Comparison of ENCODE assay signal across 8 mouse cellular contexts in genomic region chr7:99707038-99707595, GRCm38 (mm10). TPM values are rescaled to one million over a fixed set of nuclear protein-coding genes. Genes with fewer than 3 reads are reported as not detected.
A peak's percentile ranks its signal among the peaks of the same experiment; 100 is the strongest.
DNase-seq lines count a peak whose midpoint lies in the region; ATAC-seq and TF ChIP-seq lines count a peak whose summit lies in the region.

No protein-coding gene starts in this region.

- TF ChIP-seq POLR2A in liver, adult 2 months (IDR thresholded peaks at IDR 0.05; ENCODE audit: extremely low read depth, insufficient read depth, low read length) = no peak

- H3K36me3 ChIP-seq in liver, adult 2 months (ENCODE audit: control insufficient read depth, insufficient read depth, low read length) = no peaks in the 10 kb centered on the region
- no peaks in the 10 kb centered on the region; the same call in 1 of the 2 replicates for H3K36me3 ChIP-seq in intestine, postnatal 0 days (ENCODE audit: control insufficient read depth, insufficient read depth)
- H3K36me3 ChIP-seq in midbrain, postnatal 0 days (ENCODE audit: insufficient read depth, low read length) = no peaks in the 10 kb centered on the region

- H3K9ac ChIP-seq in liver, adult 2 months (ENCODE audit: low read depth, low read length) = no peak overlapping the region
- H3K9ac ChIP-seq in intestine, postnatal 0 days (ENCODE audit: low read depth, low read length) = no peak overlapping the region
- H3K9ac ChIP-seq in midbrain, postnatal 0 days (replicated peaks; ENCODE audit: low read length, poor library complexity, severe bottlenecking) = no peak overlapping the region

- no peak for TF ChIP-seq CTCF in liver, adult 2 months (IDR thresholded peaks at IDR 0.05; ENCODE audit: low read depth, low read length)
- TF ChIP-seq CTCF in intestine, postnatal 0 days (IDR thresholded peaks at IDR 0.05; ENCODE audit: low read depth) = no peak; the same call in 1 of the 2 replicates
- TF ChIP-seq CTCF in midbrain, postnatal 0 days (IDR thresholded peaks at IDR 0.05) = no peak

- no peaks in the 10 kb centered on the region for H3K9me3 ChIP-seq in intestine, postnatal 0 days (ENCODE audit: control insufficient read depth)
- H3K9me3 ChIP-seq in midbrain, postnatal 0 days (ENCODE audit: low read length) = no peaks in the 10 kb centered on the region

- no peak for DNase-seq in liver, adult 2 months (ENCODE audit: extremely low read depth, low read depth, low spot score)
- DNase-seq in liver = no peak
- peak; percentile 35 for DNase-seq in lung, postnatal 25 days (ENCODE audit: low spot score)
- no peak for DNase-seq in left cerebral cortex, postnatal 4 days
- DNase-seq in midbrain, postnatal 0 days (ENCODE audit: low spot score) = no peak
- no peak for DNase-seq in cerebellum, adult 11 months

- 70% methylated on average over 4 of the region's 4 CpGs for WGBS in liver, adult 2 months
- WGBS in intestine, postnatal 0 days = 52% methylated on average over 4 of the region's 4 CpGs
- WGBS in midbrain, postnatal 0 days = 65% methylated on average over 4 of the region's 4 CpGs

- H3K4me3 ChIP-seq in liver, adult 2 months (ENCODE audit: insufficient read depth, low read depth, low read length) = no peak overlapping the region
- H3K4me3 ChIP-seq in brown adipose tissue, adult 24 weeks (ENCODE audit: insufficient read depth, low read depth, low read length) = peak overlapping the region; percentile 68; the same call in 1 of the 2 replicates
- no peak overlapping the region for H3K4me3 ChIP-seq in intestine, postnatal 0 days (ENCODE audit: low read depth, low read length)
- H3K4me3 ChIP-seq in midbrain, postnatal 0 days (ENCODE audit: low read depth, low read length) = no peak overlapping the region

- H3K79me2 ChIP-seq in liver, adult 2 months (ENCODE audit: control insufficient read depth, insufficient read depth, low read length) = no peaks in the 10 kb centered on the region

- H3K27me3 ChIP-seq in liver, adult 2 months (ENCODE audit: control insufficient read depth, insufficient read depth, low read length) = no peaks in the 10 kb centered on the region
- H3K27me3 ChIP-seq in intestine, postnatal 0 days (replicated peaks; ENCODE audit: control insufficient read depth, insufficient read depth, low read length) = 0 out of 2 replicates have a peak, but pooled peaks cover 7% of the 10 kb centered on the region
- H3K27me3 ChIP-seq in midbrain, postnatal 0 days (ENCODE audit: insufficient read depth, low read length) = no peaks in the 10 kb centered on the region

- intact Hi-C loops in left cerebral cortex, postnatal 4 days (cut with DNase I) = no loop called here

- no peak for ATAC-seq in intestine, postnatal 0 days
- ATAC-seq in midbrain, postnatal 0 days (ENCODE audit: low FRiP score) = no peak

- no peak overlapping the region for H3K4me2 ChIP-seq in intestine, postnatal 0 days (replicated peaks; ENCODE audit: low read depth)
- H3K4me2 ChIP-seq in midbrain, postnatal 0 days (ENCODE audit: low read depth, low read length, poor library complexity, severe bottlenecking) = no peak overlapping the region

- H3K4me1 ChIP-seq in liver, adult 2 months (ENCODE audit: control insufficient read depth, insufficient read depth, low read length) = peaks cover 2% of the 10 kb centered on the region; the same call in 1 of the 2 replicates
- H3K4me1 ChIP-seq in brown adipose tissue, adult 24 weeks (ENCODE audit: control insufficient read depth, insufficient read depth, insufficient read length, low read length) = peaks cover 29% of the 10 kb centered on the region
- H3K4me1 ChIP-seq in intestine, postnatal 0 days (replicated peaks; ENCODE audit: control insufficient read depth, insufficient read depth, low read length) = peaks cover 12% of the 10 kb centered on the region; the same call in 1 of the 2 replicates
- H3K4me1 ChIP-seq in midbrain, postnatal 0 days (ENCODE audit: insufficient read depth, low read length) = no peaks in the 10 kb centered on the region

- H3K27ac ChIP-seq in liver, adult 2 months (replicated peaks; ENCODE audit: insufficient read depth, low read depth, low read length) = peak overlapping the region; percentile 50; the same call in 1 of the 2 replicates
- H3K27ac ChIP-seq in brown adipose tissue, adult 24 weeks (replicated peaks; ENCODE audit: low read depth, low read length) = peak overlapping the region; percentile 99
- H3K27ac ChIP-seq in intestine, postnatal 0 days (ENCODE audit: low read depth, low read length) = peak overlapping the region; percentile 63; the same call in 1 of the 2 replicates
- no peak overlapping the region for H3K27ac ChIP-seq in midbrain, postnatal 0 days (ENCODE audit: low read depth, low read length)

RNA-seq across cellular contexts. Expression of gene Slco2b1, which starts 4.0 kb away (rescaled TPM):
- 107 and 115 TPM in 2 replicates for total RNA-seq in liver, adult 2 months (2014; rRNA removed)
- polyA plus RNA-seq in liver, adult 2 months (2012; rRNA removed) = 134 and 139 TPM in 2 replicates
- 8.4 and 9.7 TPM in 2 replicates for polyA plus RNA-seq in brown adipose tissue, adult 24 weeks (2012; ENCODE audit: insufficient read depth, insufficient read length, missing spikeins)
- polyA plus RNA-seq in intestine, postnatal 0 days (2015; fragmentation: Nextera tagmentation; extraction: Ambion mirVana) = 2.2 and 3.2 TPM in 2 replicates
- 10 to 100 TPM in 1 of 2 experiments, 1 to 10 TPM in 1; 9.9 to 10.2 TPM for total RNA-seq in left cerebral cortex, postnatal 4 days (2021)
- 10.2 and 13.9 TPM in 2 replicates for total RNA-seq in midbrain, postnatal 0 days (2014; rRNA removed)
- 6.5 TPM in 2 replicates for polyA plus RNA-seq in midbrain, postnatal 0 days (2015; fragmentation: Nextera tagmentation; extraction: Ambion mirVana)

RNA-seq across cellular contexts. Expression of gene Olfr520, which starts 23.0 kb away (rescaled TPM):
- not detected in 2 replicates for total RNA-seq in liver, adult 2 months (2014; rRNA removed)
- polyA plus RNA-seq in liver, adult 2 months (2012; rRNA removed) = not detected in 2 replicates
- polyA plus RNA-seq in brown adipose tissue, adult 24 weeks (2012; ENCODE audit: insufficient read depth, insufficient read length, missing spikeins) = not detected in 2 replicates
- polyA plus RNA-seq in intestine, postnatal 0 days (2015; fragmentation: Nextera tagmentation; extraction: Ambion mirVana) = not detected in 2 replicates
- total RNA-seq in left cerebral cortex, postnatal 4 days (2021) = not detected
- not detected in 2 replicates for total RNA-seq in midbrain, postnatal 0 days (2014; rRNA removed)
- polyA plus RNA-seq in midbrain, postnatal 0 days (2015; fragmentation: Nextera tagmentation; extraction: Ambion mirVana) = not detected in 2 replicates

RNA-seq across cellular contexts. Expression of gene Olfr521, which starts 56.2 kb away (rescaled TPM):
- not detected in 2 replicates for total RNA-seq in liver, adult 2 months (2014; rRNA removed)
- not detected in 2 replicates for polyA plus RNA-seq in liver, adult 2 months (2012; rRNA removed)
- not detected in 2 replicates for polyA plus RNA-seq in brown adipose tissue, adult 24 weeks (2012; ENCODE audit: insufficient read depth, insufficient read length, missing spikeins)
- not detected in 2 replicates for polyA plus RNA-seq in intestine, postnatal 0 days (2015; fragmentation: Nextera tagmentation; extraction: Ambion mirVana)
- not detected for total RNA-seq in left cerebral cortex, postnatal 4 days (2021)
- total RNA-seq in midbrain, postnatal 0 days (2014; rRNA removed) = not detected in 2 replicates
- polyA plus RNA-seq in midbrain, postnatal 0 days (2015; fragmentation: Nextera tagmentation; extraction: Ambion mirVana) = not detected in 2 replicates

Comparison
In these comparisons a context has a peak if more than half of its experiments do, and no peak if none do; other contexts are left out.
1. RNA of gene Slco2b1, which starts 4.0 kb away (polyA plus RNA-seq): 134 to 139 TPM in liver, adult 2 months; 8.4 to 9.7 TPM in brown adipose tissue, adult 24 weeks, 6.5 TPM in midbrain, postnatal 0 days and 2.2 to 3.2 TPM in intestine, postnatal 0 days; every median in the first group is over 10 times any median in the second.